Mouse (Mus musculus) forebrain, embryonic 13.5 days (tissue): Measurements from ENCODE around the gene Gdf9. TPM values are rescaled to one million over a fixed set of nuclear protein-coding genes. Genes with fewer than 3 reads are reported as not detected.

Source experiments
- ATAC-seq: fragments of 200-750 bp; cut with Nextera tagmentation; 2 replicates; pipeline ENCODE4 v1.8.0; 2017
- H3K27ac ChIP-seq: fragments of 300-500 bp; sonication (generic); 2 replicates; pipeline ENCODE4 v1.5.1; 2015; ENCODE audit warnings: inconsistent platforms, mild to moderate bottlenecking, moderate library complexity
- H3K27me3 ChIP-seq: fragments of 300-500 bp; sonication (generic); 2 replicates; pipeline ENCODE4 v1.6.1; 2015; ENCODE audit warnings: mild to moderate bottlenecking, inconsistent platforms
- H3K36me3 ChIP-seq: fragments of 300-500 bp; sonication (generic); 2 replicates; pipeline ENCODE4 v1.6.1; 2015; ENCODE audit warnings: mild to moderate bottlenecking, inconsistent platforms; ENCODE audit not compliant: poor library complexity, severe bottlenecking
- H3K4me1 ChIP-seq: fragments of 300-500 bp; sonication (generic); 2 replicates; pipeline ENCODE4 v1.6.1; 2015; ENCODE audit warnings: inconsistent platforms
- H3K4me2 ChIP-seq: fragments of 300-500 bp; sonication (generic); 2 replicates; pipeline ENCODE4 v1.6.1; 2015; ENCODE audit warnings: inconsistent platforms, mild to moderate bottlenecking, moderate library complexity
- H3K4me3 ChIP-seq: fragments of 300-500 bp; sonication (generic); 2 replicates; pipeline ENCODE4 v1.5.1; 2015; ENCODE audit warnings: mild to moderate bottlenecking, inconsistent platforms
- H3K9ac ChIP-seq: fragments of 300-500 bp; sonication (generic); 2 replicates; pipeline ENCODE4 v1.6.1; 2015; ENCODE audit warnings: mild to moderate bottlenecking, inconsistent platforms
- H3K9me3 ChIP-seq: fragments of 300-500 bp; sonication (generic); replicated peaks from 2 replicates; pipeline ENCODE4 v1.6.1; 2016; ENCODE audit warnings: inconsistent platforms
- WGBS: fragments of 180-500 bp; shearing (Covaris S2); methylation state at CpG from one replicate; pipeline ENCODE4 v1.1.7; 2015; 5-methylcytosine and 5-hydroxymethylcytosine counted together
- polyA plus RNA-seq: library from polyadenylated mRNA; unstranded; fragments of >200 nt; fragmentation: Nextera tagmentation; extraction: Ambion mirVana; gene quantifications from 2 replicates; pipeline ENCODE4 v1.2.1, GENCODE M21; 2015

Gene Gdf9
- polyA plus RNA-seq, 1 experiment from 2014 or later, result 2.7 TPM

- no peak for ATAC-seq
- H3K4me3 ChIP-seq, result no peak overlapping the region
- H3K9me3 ChIP-seq, result no peaks in the 10 kb centered on the region
- H3K4me2 ChIP-seq, result no peak overlapping the region
- no peak overlapping the region for H3K27ac ChIP-seq
- H3K4me1 ChIP-seq, result peaks cover 16% of the 10 kb centered on the region
- 97% methylated on average over 3 of the region's 3 CpGs for WGBS
- no peak overlapping the region for H3K9ac ChIP-seq
- no peaks in the 10 kb centered on the region for H3K27me3 ChIP-seq
- H3K36me3 ChIP-seq, result peaks cover 20% of the 10 kb centered on the region
Measured at GRCm38 (mm10) chr11:53427993-53428715, 2.7 kb upstream of the Gdf9 start.

GRCm38 (mm10) chr11:53428716-53429057 is 2.1 kb upstream of the Gdf9 start:
- Histone ChIP-seq H3K9me3 (no peaks in the 10 kb centered on the region), H3K27ac (no peak overlapping the region), H3K9ac (no peak overlapping the region), H3K4me3 (no peak overlapping the region), H3K27me3 (no peaks in the 10 kb centered on the region; the same call in 1 of the 2 replicates), H3K36me3 (peaks cover 20% of the 10 kb centered on the region), H3K4me2 (no peak overlapping the region), H3K4me1 (peaks cover 16% of the 10 kb centered on the region)
- ATAC-seq, result no peak
- 94% methylated on average over 5 of the region's 5 CpGs for WGBS

- Histone ChIP-seq H3K27ac (no peak overlapping the region), H3K4me1 (peaks cover 16% of the 10 kb centered on the region), H3K9me3 (no peaks in the 10 kb centered on the region), H3K4me2 (peak overlapping the region; percentile 82), H3K36me3 (peaks cover 20% of the 10 kb centered on the region), H3K9ac (no peak overlapping the region), H3K27me3 (no peaks in the 10 kb centered on the region; the same call in 1 of the 2 replicates), H3K4me3 (no peak overlapping the region)
- ATAC-seq, result no peak
Measured at GRCm38 (mm10) chr11:53429182-53429581, 1.6 kb upstream of the Gdf9 start.

- H3K9me3 ChIP-seq, result no peaks in the 10 kb centered on the region
- H3K4me1 ChIP-seq, result peaks cover 16% of the 10 kb centered on the region
- peak overlapping the region; percentile 83 for H3K9ac ChIP-seq
- peak; percentile 66; the same call in 1 of the 2 replicates for ATAC-seq
- WGBS, result under 1% methylated on average over 34 of the region's 34 CpGs
- H3K27ac ChIP-seq, result peak overlapping the region; percentile 79
- peak overlapping the region; percentile 82 for H3K4me2 ChIP-seq
- H3K36me3 ChIP-seq, result peaks cover 20% of the 10 kb centered on the region
- H3K27me3 ChIP-seq, result no peaks in the 10 kb centered on the region; the same call in 1 of the 2 replicates
- peak overlapping the region; percentile 75 for H3K4me3 ChIP-seq
Measured at GRCm38 (mm10) chr11:53430300-53430669, 538 bp upstream of the Gdf9 start.

- Histone ChIP-seq H3K4me1 (peaks cover 16% of the 10 kb centered on the region), H3K4me3 (peak overlapping the region; percentile 75), H3K9ac (peak overlapping the region; percentile 83), H3K36me3 (peaks cover 20% of the 10 kb centered on the region), H3K9me3 (no peaks in the 10 kb centered on the region), H3K27ac (peak overlapping the region; percentile 15), H3K4me2 (peak overlapping the region; percentile 58), H3K27me3 (no peaks in the 10 kb centered on the region; the same call in 1 of the 2 replicates)
- WGBS, result 15% methylated on average over 9 of the region's 9 CpGs
- no peak for ATAC-seq
Measured at GRCm38 (mm10) chr11:53431347-53432056, 679 bp downstream of the Gdf9 start.

- Histone ChIP-seq H3K27me3 (no peaks in the 10 kb centered on the region; the same call in 1 of the 2 replicates), H3K9me3 (no peaks in the 10 kb centered on the region), H3K9ac (no peak overlapping the region), H3K4me2 (no peak overlapping the region), H3K27ac (no peak overlapping the region), H3K4me1 (peaks cover 16% of the 10 kb centered on the region), H3K36me3 (peaks cover 11% of the 10 kb centered on the region), H3K4me3 (no peak overlapping the region)
- WGBS, result 74% methylated on average over 6 of the region's 6 CpGs
- ATAC-seq, result no peak
Measured at GRCm38 (mm10) chr11:53433057-53433456, 2.2 kb downstream of the Gdf9 start.

GRCm38 (mm10) chr11:53435504-53435903 is 4.7 kb downstream of the Gdf9 start:
- H3K4me2 ChIP-seq, result no peak overlapping the region
- peaks cover 5% of the 10 kb centered on the region; the same call in 1 of the 2 replicates for H3K4me1 ChIP-seq
- H3K27ac ChIP-seq, result no peak overlapping the region
- H3K27me3 ChIP-seq, result no peaks in the 10 kb centered on the region; the same call in 1 of the 2 replicates
- H3K4me3 ChIP-seq, result no peak overlapping the region
- no peaks in the 10 kb centered on the region for H3K36me3 ChIP-seq
- no peak for ATAC-seq
- 87% methylated on average over 8 of the region's 8 CpGs for WGBS
- no peak overlapping the region for H3K9ac ChIP-seq
- no peaks in the 10 kb centered on the region for H3K9me3 ChIP-seq

GRCm38 (mm10) chr11:53436338-53436737 is 5.5 kb downstream of the Gdf9 start:
- Histone ChIP-seq H3K4me2 (no peak overlapping the region), H3K36me3 (no peaks in the 10 kb centered on the region), H3K27ac (no peak overlapping the region), H3K4me3 (no peak overlapping the region), H3K4me1 (peaks cover 4% of the 10 kb centered on the region; the same call in 1 of the 2 replicates), H3K9me3 (no peaks in the 10 kb centered on the region), H3K9ac (no peak overlapping the region), H3K27me3 (no peaks in the 10 kb centered on the region; the same call in 1 of the 2 replicates)
- no peak for ATAC-seq
- 89% methylated on average over 6 of the region's 6 CpGs for WGBS

GRCm38 (mm10) chr11:53441921-53442320 is 11.1 kb downstream of the Gdf9 start:
- Histone ChIP-seq H3K4me2 (no peak overlapping the region), H3K9ac (no peak overlapping the region), H3K9me3 (no peaks in the 10 kb centered on the region), H3K27ac (no peak overlapping the region), H3K27me3 (no peaks in the 10 kb centered on the region), H3K4me1 (no peaks in the 10 kb centered on the region), H3K4me3 (no peak overlapping the region), H3K36me3 (no peaks in the 10 kb centered on the region)
- ATAC-seq, result no peak
- WGBS, result 59% methylated on average over 12 of the region's 12 CpGs

GRCm38 (mm10) chr11:53443861-53444260 is 13.0 kb downstream of the Gdf9 start:
- Histone ChIP-seq H3K9me3 (no peaks in the 10 kb centered on the region), H3K36me3 (no peaks in the 10 kb centered on the region), H3K27me3 (no peaks in the 10 kb centered on the region), H3K27ac (no peak overlapping the region), H3K4me1 (no peaks in the 10 kb centered on the region), H3K4me2 (no peak overlapping the region), H3K9ac (no peak overlapping the region), H3K4me3 (no peak overlapping the region)
- ATAC-seq, result no peak
- WGBS, result 36% methylated on average over 6 of the region's 6 CpGs

- Histone ChIP-seq H3K36me3 (no peaks in the 10 kb centered on the region), H3K27ac (no peak overlapping the region), H3K27me3 (no peaks in the 10 kb centered on the region), H3K9ac (no peak overlapping the region), H3K4me2 (no peak overlapping the region), H3K4me3 (no peak overlapping the region), H3K4me1 (no peaks in the 10 kb centered on the region), H3K9me3 (no peaks in the 10 kb centered on the region)
- 68% methylated on average over 13 of the region's 13 CpGs for WGBS
- ATAC-seq, result no peak
Measured at GRCm38 (mm10) chr11:53445562-53445961, 14.7 kb downstream of the Gdf9 start.

- no peak for ATAC-seq
- WGBS, result 89% methylated on average over 13 of the region's 13 CpGs
Measured at GRCm38 (mm10) chr11:53446183-53446582, 15.4 kb downstream of the Gdf9 start.

More at GRCm38 (mm10) chr11:53446183-53446582, 15.4 kb downstream of the Gdf9 start:
- no peak overlapping the region for H3K9ac ChIP-seq
- H3K36me3 ChIP-seq, result no peaks in the 10 kb centered on the region
- H3K4me2 ChIP-seq, result no peak overlapping the region
- H3K4me3 ChIP-seq, result no peak overlapping the region
- H3K27me3 ChIP-seq, result no peaks in the 10 kb centered on the region
- H3K4me1 ChIP-seq, result no peaks in the 10 kb centered on the region
- H3K9me3 ChIP-seq, result no peaks in the 10 kb centered on the region
- no peak overlapping the region for H3K27ac ChIP-seq
